Mouse (Mus musculus) liver (tissue): Measurements from ENCODE around the gene Nudt22.

Source experiments
- DNase-seq: peaks from one replicate; pipeline ENCODE4 v3.0.0-alpha.2; 2020; ENCODE audit warnings: mixed read lengths

Gene Nudt22

DNA sequence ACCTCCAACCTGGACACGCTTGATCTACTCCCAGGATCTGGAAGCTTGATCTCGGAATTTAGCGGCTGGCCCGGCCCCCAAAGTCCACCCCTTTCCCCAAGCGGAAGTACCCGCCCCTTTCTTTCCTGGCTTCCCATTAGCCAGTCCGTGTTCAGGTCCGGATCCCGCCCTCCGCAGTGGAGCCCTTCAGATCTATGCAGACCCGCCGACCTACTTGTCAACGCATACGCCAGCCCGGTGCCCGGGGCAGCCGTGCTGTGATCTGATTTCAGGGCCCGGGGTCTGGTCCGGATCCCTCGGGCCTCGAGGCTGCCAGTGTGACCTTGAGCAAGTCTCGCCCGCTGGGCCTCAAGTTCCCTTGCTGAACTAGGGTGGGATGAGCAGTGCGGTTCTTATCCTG, at the start of gene Nudt22, which contains the start of gene Trpt1:
Gene Nudt22, minus strand, starts transcription at position 112 of the 400 bp plus-strand sequence.
Gene Trpt1, plus strand, starts transcription at position 126 of the 400 bp plus-strand sequence.
- DNase-seq = peak; percentile 91

DNA sequence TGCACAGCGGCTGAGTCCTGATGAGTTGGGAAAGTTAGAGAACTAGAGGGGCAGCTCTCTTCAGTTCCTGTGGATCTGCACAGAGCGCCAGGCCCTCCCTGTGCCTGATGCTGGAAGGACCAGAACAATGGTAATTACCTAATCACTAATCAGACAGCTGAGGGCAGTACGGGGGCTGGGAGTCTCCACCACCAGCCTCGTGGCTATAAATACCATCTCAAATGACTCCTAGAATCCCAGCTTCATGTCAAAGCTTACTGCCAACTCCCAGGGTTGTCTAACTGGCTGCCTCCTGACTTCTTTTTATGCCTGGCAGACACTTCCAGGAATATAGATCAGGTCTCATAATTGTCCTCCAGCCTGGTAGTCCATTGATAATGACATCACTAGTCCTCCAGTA, 48.8 kb upstream of the Nudt22 start:
- DNase-seq = no peak

DNA sequence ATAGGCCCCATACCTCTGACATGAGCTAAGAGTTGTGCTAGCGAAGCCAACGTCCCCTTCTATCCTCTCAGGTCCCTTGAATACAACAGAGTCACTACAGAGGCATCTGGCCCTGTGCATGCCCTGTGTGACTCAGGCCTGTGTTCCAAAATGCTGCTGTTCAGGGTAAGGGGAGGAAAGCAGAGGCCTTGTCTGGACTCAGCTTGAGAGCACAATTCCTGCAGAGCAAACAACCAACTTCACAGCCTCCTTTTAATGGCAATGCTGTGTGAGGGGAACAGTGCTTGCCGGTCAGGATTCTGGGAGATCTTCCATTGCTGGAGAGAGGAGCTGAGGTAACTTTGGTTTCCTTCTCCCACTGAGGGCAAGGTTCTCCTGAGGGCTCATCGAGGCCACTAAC, 48.4 kb upstream of the Nudt22 start:
- DNase-seq = no peak

DNA sequence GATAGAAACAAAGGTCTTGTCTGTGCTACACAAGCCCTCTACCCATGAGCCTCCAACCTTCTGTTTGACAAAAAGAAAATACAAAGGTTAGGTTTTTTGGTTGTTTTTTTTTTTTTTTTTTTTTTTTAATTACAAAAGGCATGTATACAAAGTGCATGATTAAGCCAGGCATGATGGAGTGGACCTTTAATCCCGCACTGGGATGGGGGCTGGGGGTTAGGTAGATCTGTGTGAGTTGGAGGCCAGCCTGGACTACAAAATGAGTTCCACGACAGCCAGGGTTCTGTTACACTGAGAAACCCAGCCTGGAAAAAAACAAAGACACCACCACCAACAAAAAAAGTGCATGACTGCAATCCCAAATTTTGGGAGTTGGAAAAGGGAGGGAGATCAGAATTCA, 45.3 kb upstream of the Nudt22 start:
- no peak for DNase-seq

DNA sequence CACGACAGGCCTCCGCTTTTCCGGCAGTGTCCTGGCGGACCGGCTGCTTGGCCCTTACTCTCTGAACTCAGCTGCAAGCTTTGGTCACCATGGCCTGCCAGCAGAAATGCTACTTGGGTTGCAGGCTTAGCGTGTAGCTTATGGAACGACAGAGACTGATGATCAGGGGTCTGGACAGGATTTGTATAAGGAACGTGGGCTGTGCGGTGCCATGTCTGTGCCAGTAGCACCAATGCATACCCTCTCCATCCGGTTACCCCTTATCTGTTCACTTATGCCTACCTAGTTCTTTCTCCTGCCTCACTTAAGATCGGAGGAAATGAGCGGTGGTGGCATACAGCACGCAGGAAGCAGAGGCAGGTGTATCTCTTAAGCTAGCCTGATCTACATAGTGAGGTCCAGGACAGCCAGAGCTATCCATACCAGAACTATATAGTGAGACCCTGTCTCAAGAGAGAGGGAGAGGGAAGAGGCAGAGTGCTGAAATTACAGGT, 44.8 kb upstream of the Nudt22 start:
- DNase-seq = peak; percentile 19

DNA sequence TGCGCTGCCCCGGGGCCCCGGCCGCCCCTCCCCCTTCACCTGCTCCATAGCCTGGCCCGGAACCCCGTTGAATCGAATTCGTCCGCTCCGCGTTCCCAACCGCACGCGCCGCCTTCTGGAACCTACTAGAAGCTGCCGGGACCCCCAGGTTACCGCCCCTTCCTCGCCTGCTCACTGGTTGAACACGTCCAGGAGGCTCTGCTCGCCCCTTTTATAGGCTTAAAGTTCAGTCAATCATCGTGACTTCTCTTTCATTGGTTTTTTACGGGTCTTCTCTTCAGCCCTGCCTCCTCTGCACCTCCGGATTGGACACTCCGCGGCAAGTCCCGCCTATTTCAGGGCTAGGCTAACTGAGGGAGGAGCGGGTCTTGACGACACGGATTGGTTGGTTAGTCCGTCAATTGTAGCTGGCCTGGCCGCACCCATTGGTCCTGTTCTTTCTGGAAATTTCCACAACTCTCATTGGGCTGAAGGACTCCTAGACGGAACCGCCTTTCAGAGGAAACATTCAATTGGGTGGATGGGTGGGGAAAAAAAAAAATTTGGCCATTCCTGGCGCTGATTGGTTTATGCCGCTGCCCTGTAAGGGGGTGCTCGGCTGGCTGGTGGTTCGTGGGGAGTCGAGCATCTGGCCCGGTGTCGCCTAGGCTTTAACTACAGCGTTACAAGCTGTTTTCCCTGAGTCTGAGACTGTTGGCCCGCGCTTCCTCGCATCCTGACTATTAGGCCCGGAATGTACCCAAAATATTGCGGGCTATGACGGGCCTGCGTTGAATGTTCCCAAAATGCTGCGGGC, 44.1 kb upstream of the Nudt22 start, which contains the start of gene Stip1:
Gene Stip1, minus strand, starts transcription at position 127 of the 796 bp plus-strand sequence.
- DNase-seq = peak; percentile 98

DNA sequence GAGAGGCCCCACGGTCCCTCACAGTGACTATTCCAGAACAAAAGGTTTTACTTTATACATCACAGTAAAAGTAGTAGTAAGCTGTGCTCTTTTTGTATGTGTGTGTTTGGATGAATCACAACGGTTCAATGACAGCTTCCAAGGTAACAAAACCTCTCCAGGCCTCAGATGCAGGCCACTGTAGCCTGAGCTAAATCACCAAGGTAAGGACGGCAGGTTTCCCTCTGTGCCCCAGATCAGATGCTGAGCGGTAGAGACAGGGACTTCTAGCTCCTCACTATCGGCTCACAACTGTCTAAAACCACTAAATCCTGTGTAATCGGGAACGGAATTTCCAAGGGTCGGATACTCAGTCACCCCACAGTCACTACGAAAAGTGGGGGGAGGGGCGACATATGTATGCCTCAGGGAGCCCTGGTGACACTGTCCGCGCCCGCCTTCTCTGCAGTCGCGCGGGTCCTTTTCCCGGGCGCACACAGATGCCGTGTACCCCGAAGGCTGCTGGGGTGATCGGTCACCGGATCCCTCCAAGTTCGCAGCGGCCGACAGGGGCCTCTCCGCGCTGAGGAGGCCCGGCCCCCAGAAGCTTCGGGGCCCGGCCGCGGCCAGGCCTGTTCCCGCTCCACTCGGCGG, 43.3 kb upstream of the Nudt22 start:
- DNase-seq = peak; percentile 71

DNA sequence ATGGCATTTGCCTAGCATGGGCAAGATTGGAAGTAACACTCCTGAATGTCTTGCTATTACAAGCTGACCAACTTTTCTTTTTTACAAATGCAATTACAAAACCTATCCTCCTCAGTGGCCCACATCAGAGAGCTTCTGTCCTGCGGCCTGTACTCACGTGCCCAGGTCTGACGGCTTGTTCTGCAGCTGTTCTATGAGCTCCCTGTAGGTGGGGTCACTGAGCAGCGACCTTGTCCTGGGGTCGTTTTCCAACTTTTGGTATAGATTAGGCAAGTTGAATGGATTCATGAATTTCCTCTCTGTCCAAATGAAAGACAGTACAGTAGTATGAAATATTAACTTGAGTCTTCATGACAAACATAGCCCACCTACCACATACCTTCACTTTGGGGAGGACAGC, 38.1 kb upstream of the Nudt22 start:
- no peak for DNase-seq

DNA sequence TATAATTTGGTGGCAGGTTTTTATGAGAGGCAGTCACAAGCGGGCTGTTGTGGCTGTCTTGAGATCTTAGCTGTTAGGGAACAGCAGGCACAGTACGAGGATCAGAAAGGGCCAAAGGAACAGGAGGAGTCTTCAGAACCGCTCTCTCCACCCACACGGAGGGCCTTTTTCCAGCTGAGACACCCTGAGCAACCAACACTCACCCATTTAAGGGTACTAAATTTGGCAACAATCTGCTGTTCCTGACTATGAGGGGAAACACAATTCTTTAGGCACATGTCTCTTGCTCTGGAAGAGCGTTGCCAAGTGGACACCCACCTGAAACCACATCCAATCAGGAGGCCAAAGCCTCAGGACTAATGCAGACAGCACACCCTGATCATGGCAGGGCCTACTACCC, 33.6 kb upstream of the Nudt22 start:
- no peak for DNase-seq

DNA sequence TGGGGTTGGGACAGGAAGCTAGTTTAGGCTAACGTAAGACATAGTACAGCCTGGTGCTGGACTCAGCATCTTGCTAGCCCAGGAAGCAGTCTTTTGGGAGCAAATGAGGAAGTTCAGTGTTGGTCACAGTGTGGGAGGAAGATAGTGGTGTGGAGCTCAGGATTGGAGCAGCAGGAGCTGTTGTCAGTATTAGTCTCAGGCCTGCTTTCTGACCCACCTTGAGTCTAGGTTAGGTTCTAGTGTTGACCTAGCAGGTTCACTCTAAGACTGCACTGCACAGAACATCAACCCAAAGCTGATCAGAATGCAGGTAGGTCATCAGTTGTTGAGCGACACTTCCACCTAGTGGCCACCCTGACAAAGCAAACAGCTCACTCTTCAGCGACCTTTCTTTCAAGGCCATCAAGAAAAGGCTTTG, 24.3 kb upstream of the Nudt22 start:
- DNase-seq = peak; percentile 67

DNA sequence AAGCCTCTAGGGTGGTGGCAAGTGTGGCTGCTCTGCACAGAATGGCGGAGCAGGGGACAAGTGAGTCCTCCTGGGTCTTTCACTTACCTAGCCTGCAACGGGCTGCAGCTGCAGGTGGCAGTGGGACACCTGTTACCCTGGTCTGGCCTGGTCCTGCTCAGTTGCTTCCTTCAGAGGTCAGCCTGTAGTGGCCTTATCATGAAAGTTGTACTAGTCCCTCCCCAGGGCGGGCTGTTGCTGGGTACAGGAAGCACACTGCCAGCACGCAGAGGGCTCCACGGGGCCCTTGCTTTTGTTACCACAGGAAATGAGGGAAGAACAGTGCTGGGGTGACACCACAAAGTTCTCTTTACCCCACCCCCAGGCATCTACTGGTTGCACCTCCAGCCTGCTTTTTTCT, 23.3 kb upstream of the Nudt22 start, which contains the start of gene Fermt3:
Gene Fermt3, minus strand, starts transcription at position 279 of the 400 bp plus-strand sequence.
- peak; percentile 87 for DNase-seq

DNA sequence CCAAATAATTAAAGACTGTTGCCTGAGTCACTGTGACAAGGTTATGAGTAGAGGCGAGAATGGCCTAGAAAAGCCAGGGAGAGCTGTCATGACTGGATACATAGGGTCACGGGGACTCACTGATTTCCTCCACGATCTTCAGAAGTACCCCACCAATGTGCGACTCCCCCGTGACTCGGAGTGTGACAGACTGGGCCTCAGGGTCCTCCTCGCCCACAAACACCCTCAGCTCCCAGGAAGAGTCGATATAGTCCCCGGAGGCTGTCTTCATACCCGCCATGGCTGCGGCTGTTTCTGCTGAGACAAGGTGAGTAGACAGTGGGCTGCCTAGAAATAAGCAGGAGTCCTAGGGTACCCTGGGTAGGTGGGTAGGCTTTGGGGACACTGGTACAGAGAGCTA, 22.6 kb upstream of the Nudt22 start:
- DNase-seq = peak; percentile 30

DNA sequence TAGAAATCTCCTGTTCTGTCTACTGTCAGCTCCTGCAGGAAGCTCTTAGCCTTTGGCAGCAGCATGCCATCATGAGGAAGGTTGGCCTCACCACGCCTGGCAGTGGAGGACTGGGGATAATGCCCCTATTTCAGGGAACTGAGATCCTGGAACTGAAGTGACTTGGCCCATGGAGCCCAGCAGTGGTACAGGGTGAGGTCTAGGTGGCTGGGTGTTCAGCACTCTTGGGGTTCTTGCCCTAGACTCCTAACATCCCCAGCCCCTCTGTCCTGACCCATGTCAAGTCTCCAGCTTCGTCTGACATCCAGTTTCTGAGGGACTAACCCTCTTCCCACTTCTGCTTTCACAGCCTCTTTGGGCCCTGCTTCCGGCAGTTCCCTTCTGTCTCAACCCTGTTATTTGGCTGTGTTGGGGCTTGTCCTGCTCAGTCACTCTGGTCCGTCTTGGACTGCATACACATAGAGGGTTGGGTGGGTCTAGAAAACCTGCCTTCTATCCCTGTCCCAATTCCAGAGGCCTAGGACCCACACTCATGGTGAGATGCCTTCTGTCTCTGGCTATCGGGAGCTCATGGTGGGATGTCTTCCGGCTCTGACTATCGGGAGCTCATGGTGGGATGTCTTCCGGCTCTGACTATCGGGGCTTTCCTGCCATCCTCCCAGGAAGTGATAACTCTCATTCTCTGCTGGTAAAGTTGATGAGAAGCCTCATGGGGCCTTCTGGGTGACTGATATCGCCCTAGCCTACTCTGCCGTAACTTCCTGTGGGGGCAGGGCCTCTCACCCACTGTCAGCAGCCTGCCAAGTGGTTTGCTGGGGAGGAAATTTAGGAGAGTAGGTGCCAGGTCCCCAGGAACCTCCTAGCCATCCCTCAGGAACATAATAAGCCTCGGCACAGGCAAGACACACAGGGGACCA, 21.9 kb upstream of the Nudt22 start:
- DNase-seq = peak; percentile 88

DNA sequence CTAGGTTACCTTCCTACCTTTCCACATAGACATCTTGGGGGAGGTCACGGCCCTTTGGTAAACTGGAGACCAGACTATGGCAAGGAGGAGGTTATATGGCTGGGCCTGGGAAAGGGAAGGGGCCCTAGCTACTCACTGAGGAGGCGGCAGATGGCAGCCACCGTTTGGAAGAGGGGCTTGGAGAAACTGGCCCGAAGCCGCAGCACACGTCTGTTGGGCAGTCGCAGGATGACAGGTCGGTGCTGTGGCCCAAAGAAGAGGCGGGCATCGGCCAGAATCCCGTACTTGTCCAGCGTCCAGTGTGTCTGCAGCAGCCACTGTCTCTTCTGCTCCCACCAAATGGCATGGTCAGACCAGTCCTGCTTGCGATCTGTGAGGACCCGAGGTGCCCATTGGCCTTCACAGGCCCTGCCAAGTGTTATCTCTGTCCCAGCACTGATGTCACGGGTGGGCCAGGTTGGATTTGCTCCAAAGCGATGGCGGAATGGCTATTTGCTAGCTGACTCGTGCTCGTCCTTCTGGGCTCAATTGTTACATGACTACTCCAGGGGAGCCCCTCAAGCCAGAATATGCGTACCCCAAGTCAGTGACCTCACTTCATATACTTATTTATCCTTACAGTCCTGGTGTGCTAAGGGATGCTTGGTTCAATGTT, 18.7 kb upstream of the Nudt22 start:
- DNase-seq = no peak

DNA sequence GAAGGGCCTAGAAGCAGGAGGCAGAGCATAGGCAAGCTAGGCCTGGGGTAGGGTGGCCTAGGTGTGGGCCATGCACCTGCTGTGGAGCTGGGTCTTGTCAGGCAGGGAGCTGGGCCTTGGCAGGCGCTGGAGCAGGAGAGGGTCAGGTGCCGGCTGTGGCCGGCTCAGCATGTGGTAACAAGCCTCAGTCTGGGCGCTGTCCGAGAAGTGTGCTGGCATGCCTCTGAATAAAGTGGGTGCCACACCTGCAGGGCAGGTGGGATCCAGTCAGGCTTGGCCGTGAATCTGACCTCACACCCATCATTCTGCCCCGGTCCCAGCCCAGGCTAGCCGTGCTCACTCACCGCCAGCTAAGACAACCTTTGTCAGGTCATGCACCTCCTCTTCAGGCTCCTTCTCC, 18.1 kb upstream of the Nudt22 start:
- DNase-seq = no peak

DNA sequence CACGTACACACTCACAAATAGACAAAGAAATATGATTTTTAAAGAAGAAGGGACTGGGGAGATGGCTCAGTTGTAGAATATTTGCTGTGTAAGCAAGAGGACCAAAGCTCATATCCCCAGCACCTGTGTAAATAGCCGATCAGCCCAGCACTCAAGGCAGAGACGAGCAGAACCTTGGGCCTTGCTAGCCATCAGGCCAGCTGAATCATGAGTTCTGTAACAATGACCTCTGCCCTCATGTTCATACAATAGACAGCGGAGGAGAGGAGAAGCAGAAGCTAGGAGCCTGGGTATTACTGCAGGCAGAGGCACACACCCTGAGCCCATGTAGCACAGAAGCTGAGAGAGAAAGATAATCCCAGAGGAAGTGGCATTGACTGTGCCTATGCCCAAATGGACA, 16.5 kb upstream of the Nudt22 start:
- no peak for DNase-seq

DNA sequence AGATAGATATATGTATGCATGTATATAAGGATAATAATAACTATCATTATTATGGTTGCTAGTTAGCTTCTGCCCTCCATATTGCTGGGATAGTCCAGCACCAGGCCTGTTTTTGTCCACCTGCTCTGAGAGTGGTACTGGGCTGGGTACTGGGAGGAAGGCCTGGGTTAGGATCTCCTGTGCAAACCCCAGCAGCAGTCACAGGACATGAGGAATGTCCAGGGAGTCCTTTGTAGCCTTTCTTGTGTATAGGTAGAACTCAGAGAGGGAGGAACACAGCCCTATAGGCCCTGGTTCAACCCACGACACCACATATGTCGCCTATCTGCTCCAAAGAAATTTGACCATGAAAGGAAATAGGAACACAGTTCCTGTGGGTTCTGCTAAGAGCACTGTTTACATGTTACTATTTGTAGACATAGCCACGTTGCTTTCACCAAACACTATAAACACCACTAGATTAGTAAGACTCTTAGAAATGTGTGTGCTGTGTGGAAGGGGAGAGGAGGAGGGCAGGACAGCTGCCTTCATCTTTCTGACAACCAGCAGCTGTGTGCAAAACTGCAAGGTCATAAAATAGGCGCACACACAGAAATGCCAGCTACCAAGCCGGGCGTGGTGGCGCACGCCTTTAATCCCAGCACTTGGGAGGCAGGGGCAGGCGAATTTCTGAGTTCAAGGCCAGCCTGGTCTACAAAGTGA, 11.1 kb upstream of the Nudt22 start:
- no peak for DNase-seq

DNA sequence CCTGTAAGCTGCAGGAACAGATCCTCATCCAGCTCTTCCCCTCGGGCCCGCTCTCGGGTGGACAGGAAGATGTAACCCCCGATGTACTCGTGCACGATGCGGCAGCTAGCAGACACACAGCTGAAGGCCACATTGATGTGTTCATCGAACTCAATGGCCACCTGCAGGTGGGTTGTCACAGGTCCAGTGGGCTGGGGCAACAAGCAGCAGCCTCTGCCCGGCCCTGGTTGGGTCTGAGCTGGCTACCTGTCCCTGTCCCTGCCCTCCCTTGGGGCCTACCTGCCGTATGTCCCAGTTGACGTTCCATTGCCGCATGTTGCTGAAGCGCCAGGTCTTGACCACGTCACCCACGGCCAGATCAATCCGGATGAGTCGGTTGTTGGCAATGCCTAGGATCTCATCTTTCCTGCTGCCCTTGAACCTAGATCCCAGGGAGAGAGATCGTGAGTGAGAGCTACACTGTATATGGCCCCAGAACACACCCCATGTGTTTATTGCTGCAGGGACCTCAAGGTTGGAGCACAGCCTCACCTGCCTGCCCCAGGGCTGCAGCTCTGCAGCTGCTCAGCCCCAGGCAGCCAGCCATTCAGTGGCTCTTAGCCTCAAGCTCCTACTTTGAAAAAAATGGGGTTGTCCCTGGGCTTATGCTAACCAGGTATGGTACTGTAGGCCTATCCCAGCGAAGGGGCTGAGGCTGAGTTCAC, 3.6 kb upstream of the Nudt22 start:
- DNase-seq = no peak

DNA sequence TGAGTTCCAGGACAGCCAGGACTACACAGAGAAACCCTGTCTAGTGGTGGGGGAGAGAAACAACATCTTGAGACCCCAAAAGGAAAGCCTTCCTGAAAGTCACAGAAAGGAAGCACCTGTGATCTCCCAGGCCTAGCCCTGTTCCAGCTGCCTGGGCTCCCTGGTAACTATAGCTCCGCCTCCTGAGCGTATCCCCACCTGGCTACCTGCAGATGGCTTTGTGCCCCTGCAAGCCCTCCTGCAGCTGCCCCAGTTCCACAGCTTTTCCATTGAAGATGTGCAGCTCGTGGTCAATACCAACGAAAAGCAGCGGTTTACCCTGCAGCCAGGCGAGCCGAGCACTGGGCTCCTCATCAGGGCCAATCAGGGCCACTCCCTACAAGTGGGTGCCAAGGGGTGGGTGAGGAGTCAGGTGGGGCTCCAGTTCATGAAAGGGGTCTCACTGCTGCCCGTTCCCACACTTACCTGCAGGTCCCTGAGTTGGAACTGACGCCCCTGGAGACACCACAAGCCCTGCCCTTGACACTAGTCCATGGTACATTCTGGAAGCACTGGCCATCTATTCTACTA, 1.9 kb upstream of the Nudt22 start:
- DNase-seq = no peak

DNA sequence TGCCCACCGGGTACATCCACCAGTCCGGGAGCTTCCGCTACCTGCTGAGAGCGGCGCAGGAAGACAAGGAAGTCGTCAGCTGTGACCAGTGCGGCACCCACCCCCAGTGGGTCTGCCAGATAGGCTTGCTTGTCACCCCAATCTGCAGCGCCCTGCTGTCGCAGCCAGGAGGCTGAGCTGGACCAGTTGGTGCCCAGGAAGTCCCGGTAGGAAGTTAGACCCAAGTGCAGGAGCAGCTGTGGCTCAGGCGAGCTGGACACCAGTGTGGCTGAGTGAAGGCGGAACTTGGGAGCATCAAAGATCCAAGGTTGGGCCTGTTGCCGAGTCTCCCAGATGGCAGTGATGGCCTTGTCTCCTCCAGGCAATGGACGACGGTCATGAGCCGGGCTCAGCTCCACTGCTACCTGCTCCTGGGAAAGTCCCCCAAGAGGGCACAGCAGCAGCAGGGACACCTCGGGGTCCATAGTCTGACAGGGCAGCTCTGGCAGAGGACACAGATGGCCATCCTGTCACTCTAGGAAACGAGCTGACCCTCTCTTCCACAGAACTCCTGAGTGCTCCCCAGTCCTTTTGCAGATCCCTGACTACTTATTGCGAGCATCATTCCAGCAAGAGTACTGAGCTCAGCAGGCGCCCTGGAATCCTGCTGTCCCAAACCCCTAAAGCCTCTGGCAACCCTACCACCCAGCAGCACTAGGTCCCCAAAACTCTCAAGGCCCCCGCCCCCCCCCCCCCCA, 494 bp downstream of the Nudt22 start:
- no peak for DNase-seq
